Mouse (Mus musculus): ENCODE data around the gene Adgrg3. TPM values are rescaled to one million over a fixed set of nuclear protein-coding genes. Genes with fewer than 3 reads are reported as not detected.

The Adgrg3 gene
- total RNA-seq (2012; rRNA removed) (not detected in 2 replicates), total RNA-seq (2014; rRNA removed) (not detected in 2 replicates), polyA plus RNA-seq (2012; ENCODE audit: insufficient read length, low read depth) (not detected in 2 replicates)

- TF ChIP-seq UBTF (IDR thresholded peaks at IDR 0.05; ENCODE audit: low read depth, low read length) (no peak), USF1 (IDR thresholded peaks at IDR 0.05; ENCODE audit: low read depth, low read length) (no peak), CHD2 (IDR thresholded peaks at IDR 0.05; ENCODE audit: low read length) (no peak), ETS1 (conservative IDR thresholded peaks at IDR 0.05; ENCODE audit: low read depth, low read length) (no peak), ZMIZ1 (IDR thresholded peaks at IDR 0.05; ENCODE audit: low read depth, low read length) (no peak), PAX5 (IDR thresholded peaks at IDR 0.05; ENCODE audit: low read length) (no peak), MYC (IDR thresholded peaks at IDR 0.05; ENCODE audit: low read depth, low read length) (no peak)
- Histone ChIP-seq H3K4me2 (ENCODE audit: insufficient read depth, low read depth, poor library complexity, severe bottlenecking) (no peak within 1 kb of the TSS), H3K9me3 (replicated peaks; ENCODE audit: low read length) (no peaks in the 10 kb centered on the region), H3K27ac (ENCODE audit: insufficient read depth, low read depth) (no peak within 1 kb of the TSS), H3K36me3 (replicated peaks in 1 of 2; ENCODE audit: control insufficient read depth in 1 of 2, insufficient read depth in 1 of 2, low read length in 1 of 2) (peaks cover 0 to 2% of the 10 kb centered on the region in 2 experiments), H3K4me3 (replicated peaks in 1 of 3; ENCODE audit: low read depth in 2 of 3, low read length in 2 of 3, poor library complexity in 1 of 3) (no peak within 1 kb of the TSS), H3K9ac (ENCODE audit: insufficient read depth, low read depth) (no peak within 1 kb of the TSS), H3K27me3 (replicated peaks) (peaks cover 61% of the 10 kb centered on the region), H3K79me2 (replicated peaks; ENCODE audit: control insufficient read depth, extremely low read depth, insufficient read depth, poor library complexity, severe bottlenecking) (no peaks in the 10 kb centered on the region), H3K4me1 (ENCODE audit: control insufficient read depth in 1 of 2, insufficient read depth in 2 of 2) (no peaks in the 10 kb centered on the region)
- in situ Hi-C loops (cut with MboI; ENCODE audit: low pct_ligation_motif_present, low pct_unique_long_range_greater_than_20kb, low sequenced_read_pairs) (no loop called here), dilution Hi-C loops (cut with MboI; ENCODE audit: extremely low pct_ligation_motif_present, extremely low pct_unique_long_range_greater_than_20kb, low sequenced_read_pairs) (no loop called here)
- no peak for DNase-seq (ENCODE audit: extremely low read depth)
Measured at GRCm38 (mm10) chr8:95017451-95017850, at the start of gene Adgrg3. Adgrg3 (plus strand) TSS chr8:95017692.

GRCm38 (mm10) chr8:94973270-94973669 is 44.2 kb upstream of the Adgrg3 start:
- Histone ChIP-seq H3K27me3 (replicated peaks) (peaks cover 41% of the 10 kb centered on the region), H3K4me3 (replicated peaks in 1 of 3; ENCODE audit: low read depth in 2 of 3, low read length in 2 of 3, poor library complexity in 1 of 3) (no peak overlapping the region), H3K4me2 (ENCODE audit: insufficient read depth, low read depth, poor library complexity, severe bottlenecking) (no peak overlapping the region), H3K4me1 (ENCODE audit: control insufficient read depth in 1 of 2, insufficient read depth in 2 of 2) (peaks cover 5 to 48% of the 10 kb centered on the region in 2 experiments), H3K9ac (ENCODE audit: insufficient read depth, low read depth) (no peak overlapping the region), H3K9me3 (replicated peaks; ENCODE audit: low read length) (peaks cover 3% of the 10 kb centered on the region), H3K79me2 (replicated peaks; ENCODE audit: control insufficient read depth, extremely low read depth, insufficient read depth, poor library complexity, severe bottlenecking) (no peaks in the 10 kb centered on the region), H3K27ac (ENCODE audit: insufficient read depth, low read depth) (no peak overlapping the region), H3K36me3 (replicated peaks in 1 of 2; ENCODE audit: control insufficient read depth in 1 of 2, insufficient read depth in 1 of 2, low read length in 1 of 2) (no peaks in the 10 kb centered on the region)
- TF ChIP-seq MAFK (IDR thresholded peaks at IDR 0.05; ENCODE audit: insufficient replicate concordance, low read length), result no peak
- no peak for TF ChIP-seq BHLHE40 (IDR thresholded peaks at IDR 0.05; ENCODE audit: low read depth, low read length)
- TF ChIP-seq UBTF (IDR thresholded peaks at IDR 0.05; ENCODE audit: low read depth, low read length), result no peak
- no peak for TF ChIP-seq RAD21 (IDR thresholded peaks at IDR 0.05; ENCODE audit: low read depth, low read length)
- TF ChIP-seq HCFC1 (IDR thresholded peaks at IDR 0.05; ENCODE audit: low read depth, low read length), result no peak
- TF ChIP-seq CTCF (conservative IDR thresholded peaks at IDR 0.05 in 1 of 2, IDR thresholded peaks at IDR 0.05 in 1 of 2; ENCODE audit: low read depth in 2 of 2, low read length in 2 of 2), result no peak
- TF ChIP-seq NELFE (IDR thresholded peaks at IDR 0.05; ENCODE audit: low read depth, low read length), result no peak
- TF ChIP-seq MEF2A (IDR thresholded peaks at IDR 0.05; ENCODE audit: borderline replicate concordance, low read depth, low read length), result no peak
- no peak for TF ChIP-seq ZMIZ1 (IDR thresholded peaks at IDR 0.05; ENCODE audit: low read depth, low read length)
- no peak for TF ChIP-seq MXI1 (IDR thresholded peaks at IDR 0.05; ENCODE audit: low read depth, low read length)
- no peak for TF ChIP-seq E2F4 (IDR thresholded peaks at IDR 0.05; ENCODE audit: insufficient replicate concordance, low read depth, low read length)
- TF ChIP-seq ZNF384 (IDR thresholded peaks at IDR 0.05; ENCODE audit: low read depth, low read length), result no peak
- no peak for TF ChIP-seq POLR2A (IDR thresholded peaks at IDR 0.05; ENCODE audit: low read depth, low read length)
- no peak for TF ChIP-seq SMC3 (IDR thresholded peaks at IDR 0.05; ENCODE audit: low read depth, low read length)
- TF ChIP-seq GABPA (IDR thresholded peaks at IDR 0.05; ENCODE audit: insufficient replicate concordance, low read depth, low read length), result no peak
- TF ChIP-seq EP300 (IDR thresholded peaks at IDR 0.05; ENCODE audit: low read length), result no peak
- TF ChIP-seq JUN (IDR thresholded peaks at IDR 0.05; ENCODE audit: insufficient read depth, low read depth, low read length), result no peak
- TF ChIP-seq SIN3A (IDR thresholded peaks at IDR 0.05; ENCODE audit: low read length), result no peak
- no peak for TF ChIP-seq MYC (IDR thresholded peaks at IDR 0.05; ENCODE audit: low read depth, low read length)
- dilution Hi-C loops (cut with MboI; ENCODE audit: extremely low pct_ligation_motif_present, extremely low pct_unique_long_range_greater_than_20kb, low sequenced_read_pairs), result no loop called here
- DNase-seq (ENCODE audit: extremely low read depth), result no peak
- in situ Hi-C loops (cut with MboI; ENCODE audit: low pct_ligation_motif_present, low pct_unique_long_range_greater_than_20kb, low sequenced_read_pairs), result no loop called here
